Mouse (Mus musculus) kidney, postnatal 0 days (tissue): Measurements from ENCODE around the gene Cuedc2. TPM values are rescaled to one million over a fixed set of nuclear protein-coding genes. Genes with fewer than 3 reads are reported as not detected.
A peak's percentile ranks its signal among the peaks of the same experiment; 100 is the strongest.

ENCODE experiments used
- ATAC-seq: fragments of 200-750 bp; cut with Nextera tagmentation; replicated peaks from 2 replicates; pipeline ENCODE4 v1.8.0; 2017; ENCODE audit warnings: low read depth, moderate number of reproducible peaks, moderate TSS enrichment, moderate library complexity; ENCODE audit not compliant: low FRiP score
- DNase-seq: peaks from one replicate; pipeline ENCODE4 v3.0.0-alpha.2; 2016; ENCODE audit warnings: low spot score
- H3K27ac ChIP-seq: fragments of 300-500 bp; sonication (generic); 2 replicates; pipeline ENCODE4 v1.5.1; 2014; ENCODE audit warnings: mild to moderate bottlenecking
- H3K27me3 ChIP-seq: fragments of 300-500 bp; sonication (generic); 2 replicates; pipeline ENCODE4 v1.6.1; 2014; ENCODE audit warnings: low read length, mixed read lengths; ENCODE audit not compliant: insufficient read depth
- H3K36me3 ChIP-seq: fragments of 300-500 bp; sonication (generic); 2 replicates; pipeline ENCODE4 v1.6.1; 2014; ENCODE audit warnings: low read length, mixed read lengths; ENCODE audit not compliant: insufficient read depth
- H3K4me1 ChIP-seq: fragments of 300-500 bp; sonication (generic); replicated peaks from 2 replicates; pipeline ENCODE4 v1.6.1; 2014; ENCODE audit warnings: antibody characterized with exemption, low read length, mixed read lengths; ENCODE audit not compliant: insufficient read depth
- H3K4me2 ChIP-seq: fragments of 300-500 bp; sonication (generic); 2 replicates; pipeline ENCODE4 v1.6.1; 2014; ENCODE audit warnings: mild to moderate bottlenecking, low read length, moderate library complexity, mixed read lengths
- H3K4me3 ChIP-seq: fragments of 300-500 bp; sonication (generic); replicated peaks from 2 replicates; pipeline ENCODE4 v1.5.1; 2014; ENCODE audit warnings: low read depth, low read length
- H3K9ac ChIP-seq: fragments of 300-500 bp; sonication (generic); 2 replicates; pipeline ENCODE4 v1.6.1; 2014; ENCODE audit warnings: low read depth, low read length
- H3K9me3 ChIP-seq: fragments of 300-500 bp; sonication (generic); replicated peaks from 2 replicates; pipeline ENCODE4 v1.6.1; 2016; ENCODE audit warnings: low read length, inconsistent platforms, mixed read lengths
- CTCF ChIP-seq: IDR thresholded peaks from 2 replicates; pipeline ENCODE4 v1.5.1; 2016; ENCODE audit warnings: antibody characterized with exemption, low read depth, mild to moderate bottlenecking, moderate library complexity
- WGBS: fragments of 180-500 bp; shearing (Covaris S2); extraction: QIAGEN DNeasy Blood & Tissue Kit; methylation state at CpG from one replicate; pipeline ENCODE4 v1.1.7; 2014; 5-methylcytosine and 5-hydroxymethylcytosine counted together
- polyA plus RNA-seq: library from polyadenylated mRNA; unstranded; fragments of >200 nt; fragmentation: Nextera tagmentation; extraction: Ambion mirVana; gene quantifications from 2 replicates; pipeline ENCODE4 v1.2.1, GENCODE M21; 2015

Gene Cuedc2
- polyA plus RNA-seq, 1 experiment from 2014 or later: 167 TPM

DNA sequence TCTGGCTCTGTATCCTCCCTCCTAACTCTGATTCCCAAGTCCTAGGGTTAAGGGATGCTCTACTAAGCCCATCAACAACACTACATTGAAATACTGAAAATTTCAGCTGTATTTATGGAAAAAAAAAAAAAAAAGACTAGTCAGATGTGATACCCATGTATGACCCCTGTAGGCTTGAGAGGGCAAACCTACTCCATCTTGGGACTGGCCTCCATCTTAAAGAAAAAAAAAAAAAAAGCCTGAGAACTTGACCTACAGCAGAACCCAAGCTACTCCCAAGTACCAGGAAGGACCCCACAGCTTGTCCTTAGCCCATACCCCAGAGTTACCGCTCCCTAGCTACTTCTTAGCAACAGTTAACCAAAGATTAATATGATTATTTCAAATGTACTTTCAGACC, 8.6 kb upstream of the Cuedc2 start:
- H3K27me3 ChIP-seq: no peaks in the 10 kb centered on the region

DNA sequence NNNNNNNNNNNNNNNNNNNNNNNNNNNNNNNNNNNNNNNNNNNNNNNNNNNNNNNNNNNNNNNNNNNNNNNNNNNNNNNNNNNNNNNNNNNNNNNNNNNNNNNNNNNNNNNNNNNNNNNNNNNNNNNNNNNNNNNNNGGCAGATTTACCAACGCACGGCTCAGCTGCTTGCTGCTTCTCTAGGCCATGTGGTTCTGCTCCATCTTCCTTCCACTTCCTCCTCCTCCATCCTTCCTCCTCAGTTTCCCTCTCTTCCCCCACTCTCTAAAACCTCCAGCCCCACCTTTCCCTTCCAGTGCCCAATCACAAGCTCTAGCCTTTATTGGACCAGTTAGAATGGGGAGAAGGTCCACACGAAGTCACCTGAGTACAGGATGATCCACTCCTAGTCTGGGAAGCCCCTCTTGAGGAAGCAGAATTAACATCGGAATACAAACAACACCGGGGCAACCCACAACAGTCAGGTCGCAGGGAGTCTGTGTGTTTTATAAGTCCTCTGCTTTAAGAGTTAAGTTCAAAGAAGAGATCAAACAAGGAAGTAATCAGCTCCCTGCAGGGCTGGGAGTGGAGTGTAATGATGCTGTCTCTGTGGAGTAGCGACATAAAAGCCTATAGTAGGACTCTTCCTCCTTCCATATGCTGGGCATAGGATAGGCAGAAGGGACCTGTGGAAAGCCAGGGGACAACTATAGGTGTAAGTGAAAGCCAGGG, 6.4 kb upstream of the Cuedc2 start:
- TF ChIP-seq CTCF: no peak
- no peaks in the 10 kb centered on the region for H3K9me3 ChIP-seq

More for the DNA sequence above, 8.6 kb upstream of the Cuedc2 start:
- no peak for TF ChIP-seq CTCF
- ATAC-seq (no peak), DNase-seq (no peak)
- no peaks in the 10 kb centered on the region for H3K9me3 ChIP-seq
- H3K4me2 ChIP-seq: no peak overlapping the region
- no peak overlapping the region for H3K9ac ChIP-seq
- H3K36me3 ChIP-seq: no peaks in the 10 kb centered on the region
- H3K4me3 ChIP-seq: no peak overlapping the region
- H3K27ac ChIP-seq: no peak overlapping the region
- peaks cover 9% of the 10 kb centered on the region; the same call in 1 of the 2 replicates for H3K4me1 ChIP-seq
- 94% methylated on average over 1 of the region's 1 CpGs for WGBS

DNA sequence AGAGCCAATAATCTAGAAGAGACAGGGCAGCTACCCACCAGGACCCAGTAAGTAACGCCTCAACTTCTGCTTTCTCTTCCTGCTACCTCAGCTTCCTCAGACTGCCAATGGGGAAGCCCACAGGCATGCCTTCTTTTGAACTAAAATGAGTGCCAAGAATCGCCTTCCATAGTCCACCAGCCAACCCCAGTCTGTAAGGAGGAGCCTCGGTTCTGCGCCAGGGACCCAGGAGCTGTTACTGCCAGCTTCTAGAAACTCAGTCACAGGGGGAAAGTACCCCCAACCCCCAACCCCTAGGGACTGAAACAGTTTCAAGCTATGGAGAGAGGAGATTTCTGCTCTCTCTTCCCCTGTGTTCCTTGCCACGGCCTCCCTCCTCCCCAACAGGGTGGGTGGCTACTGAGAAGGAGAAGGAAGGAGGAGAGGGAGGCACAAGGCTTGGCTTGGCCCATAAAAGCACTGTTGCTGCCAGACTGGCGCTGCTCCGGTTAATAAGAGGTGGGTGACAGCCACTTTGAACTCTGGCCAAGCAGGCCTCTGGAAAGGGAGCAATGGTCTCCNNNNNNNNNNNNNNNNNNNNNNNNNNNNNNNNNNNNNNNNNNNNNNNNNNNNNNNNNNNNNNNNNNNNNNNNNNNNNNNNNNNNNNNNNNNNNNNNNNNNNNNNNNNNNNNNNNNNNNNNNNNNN, 927 bp upstream of the Cuedc2 start:
- Histone ChIP-seq H3K9ac (no peak overlapping the region), H3K36me3 (no peaks in the 10 kb centered on the region), H3K9me3 (no peaks in the 10 kb centered on the region), H3K27ac (0 out of 2 replicates have a peak overlapping the region, but pooled peaks have one; percentile 28), H3K4me2 (no peak overlapping the region), H3K4me3 (no peak overlapping the region), H3K4me1 (peaks cover 7% of the 10 kb centered on the region; the same call in 1 of the 2 replicates), H3K27me3 (no peaks in the 10 kb centered on the region)
- no peak for DNase-seq
- no peak for ATAC-seq
- TF ChIP-seq CTCF: no peak
- WGBS: 61% methylated on average over 7 of the region's 7 CpGs

More for the DNA sequence above, 6.4 kb upstream of the Cuedc2 start:
- Histone ChIP-seq H3K27ac (no peak overlapping the region), H3K9ac (no peak overlapping the region), H3K4me2 (no peak overlapping the region), H3K4me1 (peaks cover 8% of the 10 kb centered on the region; the same call in 1 of the 2 replicates), H3K4me3 (no peak overlapping the region), H3K27me3 (no peaks in the 10 kb centered on the region), H3K36me3 (no peaks in the 10 kb centered on the region)
- DNase-seq (no peak), ATAC-seq (no peak)
- WGBS: 18% methylated on average over 7 of the region's 7 CpGs

DNA sequence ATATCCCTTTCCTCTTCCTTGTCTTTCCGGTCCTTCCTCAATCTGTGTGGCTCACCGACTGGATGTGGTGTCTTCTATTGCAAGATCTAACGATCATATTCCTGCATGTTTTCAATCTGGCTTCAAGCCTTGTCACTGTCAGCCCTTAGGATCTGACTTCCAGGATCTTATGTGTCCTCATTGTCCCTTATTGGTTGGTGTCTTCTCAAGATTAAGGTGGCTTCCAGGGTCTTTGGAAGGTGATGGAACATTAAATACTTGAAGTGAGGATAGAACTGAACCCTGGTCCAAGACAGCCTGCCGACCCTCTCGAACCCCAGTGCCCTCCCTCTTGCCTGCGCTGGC, 412 bp upstream of the Cuedc2 start:
- Histone ChIP-seq H3K9ac (no peak overlapping the region), H3K27ac (no peak overlapping the region)
- ATAC-seq: no peak

GRCm38 (mm10) chr19:46337719-46338330, 677 bp downstream of the Cuedc2 start:
- peak overlapping the region; percentile 72 for H3K4me3 ChIP-seq
- H3K27ac ChIP-seq: no peak overlapping the region
- 30% methylated on average over 15 of the region's 15 CpGs for WGBS
- H3K4me2 ChIP-seq: peak overlapping the region; percentile 66
- H3K36me3 ChIP-seq: no peaks in the 10 kb centered on the region
- H3K27me3 ChIP-seq: no peaks in the 10 kb centered on the region
- no peak for TF ChIP-seq CTCF
- ATAC-seq (peak; percentile 1; the same call in 1 of the 2 replicates), DNase-seq (no peak)
- peak overlapping the region; percentile 74 for H3K9ac ChIP-seq
- H3K9me3 ChIP-seq: no peaks in the 10 kb centered on the region
- H3K4me1 ChIP-seq: peaks cover 7% of the 10 kb centered on the region; the same call in 1 of the 2 replicates

More for the DNA sequence above, 412 bp upstream of the Cuedc2 start:
- no peak overlapping the region; the same call in 1 of the 2 replicates for H3K4me3 ChIP-seq
- 49% methylated on average over 6 of the region's 6 CpGs for WGBS
- TF ChIP-seq CTCF: no peak
- H3K4me1 ChIP-seq: peaks cover 7% of the 10 kb centered on the region; the same call in 1 of the 2 replicates
- H3K27me3 ChIP-seq: no peaks in the 10 kb centered on the region
- H3K36me3 ChIP-seq: no peaks in the 10 kb centered on the region
- no peaks in the 10 kb centered on the region for H3K9me3 ChIP-seq
- no peak for DNase-seq
- H3K4me2 ChIP-seq: peak overlapping the region; percentile 66

GRCm38 (mm10) chr19:46333906-46334305, 4.6 kb downstream of the Cuedc2 start:
- WGBS: 84% methylated on average over 3 of the region's 3 CpGs
- no peak for TF ChIP-seq CTCF
- Histone ChIP-seq H3K9ac (no peak overlapping the region), H3K27ac (no peak overlapping the region), H3K4me1 (peaks cover 16% of the 10 kb centered on the region), H3K4me2 (no peak overlapping the region), H3K36me3 (peaks cover 16% of the 10 kb centered on the region), H3K27me3 (no peaks in the 10 kb centered on the region), H3K9me3 (no peaks in the 10 kb centered on the region), H3K4me3 (no peak overlapping the region)
- ATAC-seq (no peak), DNase-seq (no peak)
